Mouse (Mus musculus) megakaryocyte, embryonic 14.5 days (primary cell): ENCODE measurements around the gene Ndufaf4. TPM values are rescaled to one million over a fixed set of nuclear protein-coding genes. Genes with fewer than 3 reads are reported as not detected.

Experiments
- H3K27me3 ChIP-seq: replicated peaks from 2 replicates; pipeline ENCODE3; 2012; ENCODE audit warnings: inconsistent platforms
- H3K36me3 ChIP-seq: replicated peaks from 2 replicates; pipeline ENCODE3; 2012; ENCODE audit warnings: low read length, inconsistent platforms, mixed read lengths
- H3K4me1 ChIP-seq: 2 replicates; pipeline ENCODE4 v1.6.1; 2012; ENCODE audit warnings: inconsistent platforms
- H3K4me3 ChIP-seq: replicated peaks from 2 replicates; pipeline ENCODE3; 2012; ENCODE audit warnings: moderate library complexity, mild to moderate bottlenecking, inconsistent platforms
- H3K9me3 ChIP-seq: 2 replicates; pipeline ENCODE4 v1.6.1; 2012; ENCODE audit warnings: inconsistent platforms
- FLI1 ChIP-seq: IDR thresholded peaks from 2 replicates; pipeline ENCODE4 v1.6.1; 2012; ENCODE audit warnings: low read length, inconsistent platforms, mixed read lengths
- GATA1 ChIP-seq: IDR thresholded peaks from 3 replicates; pipeline ENCODE4 v1.6.1; 2012; ENCODE audit warnings: mixed read lengths, low read length, inconsistent platforms, borderline replicate concordance
- polyA plus RNA-seq: library from polyadenylated mRNA; stranded (reverse); fragments of >175 nt; gene quantifications from 2 replicates; pipeline ENCODE4 v1.2.3, GENCODE M21; 2012; ENCODE audit warnings: low replicate concordance; ENCODE audit not compliant: insufficient read depth

Gene Ndufaf4
- polyA plus RNA-seq, 1 experiment = 10.1 TPM

DNA sequence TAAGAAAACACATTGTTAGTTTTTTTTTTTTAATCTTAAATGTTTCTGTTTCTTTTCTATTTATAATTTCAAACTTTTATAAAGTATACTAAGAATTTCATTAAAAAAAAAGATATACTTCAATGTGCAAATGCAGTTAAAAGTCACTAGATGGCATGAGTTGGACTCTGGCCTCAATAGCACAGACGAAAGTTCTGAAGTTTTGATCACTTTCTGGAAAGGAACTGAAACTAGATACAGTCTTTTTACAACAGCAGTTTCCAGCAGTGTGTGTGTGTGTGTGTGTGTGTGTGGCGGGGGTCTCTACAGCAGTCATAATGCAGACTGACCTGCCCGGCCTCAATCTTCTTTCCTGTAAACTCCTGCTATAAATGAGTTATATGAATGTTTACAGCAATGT is 9.9 kb downstream of the Ndufaf4 start:
- H3K27me3 ChIP-seq = no peaks in the 10 kb centered on the region
- H3K4me1 ChIP-seq = no peaks in the 10 kb centered on the region
- peaks cover 12% of the 10 kb centered on the region for H3K36me3 ChIP-seq
- TF ChIP-seq FLI1 (no peak), GATA1 (no peak)
- H3K4me3 ChIP-seq = no peak overlapping the region
- H3K9me3 ChIP-seq = no peaks in the 10 kb centered on the region

DNA sequence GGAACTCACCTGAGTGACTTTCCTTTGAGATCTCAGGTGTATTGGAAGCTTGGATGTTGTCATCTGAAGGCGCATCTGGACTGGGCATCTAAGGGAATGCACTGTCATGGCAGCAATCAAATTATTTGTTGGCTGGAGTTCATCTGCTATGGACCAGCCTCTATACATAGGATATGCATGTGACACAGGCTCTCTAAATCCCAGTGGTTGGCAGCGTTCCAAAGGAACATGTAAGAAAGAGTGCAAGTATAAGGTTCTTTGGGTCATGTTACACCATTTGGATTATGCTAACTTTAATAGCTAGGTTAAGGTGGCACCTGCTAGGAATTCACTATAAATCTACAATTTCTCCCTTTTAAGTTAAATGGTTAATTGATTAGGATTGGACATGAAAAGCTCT is 17.7 kb downstream of the Ndufaf4 start:
- Histone ChIP-seq H3K36me3 (no peaks in the 10 kb centered on the region), H3K27me3 (no peaks in the 10 kb centered on the region), H3K4me3 (no peak overlapping the region), H3K9me3 (no peaks in the 10 kb centered on the region), H3K4me1 (no peaks in the 10 kb centered on the region)
- no peak for TF ChIP-seq GATA1
- TF ChIP-seq FLI1 = no peak

DNA sequence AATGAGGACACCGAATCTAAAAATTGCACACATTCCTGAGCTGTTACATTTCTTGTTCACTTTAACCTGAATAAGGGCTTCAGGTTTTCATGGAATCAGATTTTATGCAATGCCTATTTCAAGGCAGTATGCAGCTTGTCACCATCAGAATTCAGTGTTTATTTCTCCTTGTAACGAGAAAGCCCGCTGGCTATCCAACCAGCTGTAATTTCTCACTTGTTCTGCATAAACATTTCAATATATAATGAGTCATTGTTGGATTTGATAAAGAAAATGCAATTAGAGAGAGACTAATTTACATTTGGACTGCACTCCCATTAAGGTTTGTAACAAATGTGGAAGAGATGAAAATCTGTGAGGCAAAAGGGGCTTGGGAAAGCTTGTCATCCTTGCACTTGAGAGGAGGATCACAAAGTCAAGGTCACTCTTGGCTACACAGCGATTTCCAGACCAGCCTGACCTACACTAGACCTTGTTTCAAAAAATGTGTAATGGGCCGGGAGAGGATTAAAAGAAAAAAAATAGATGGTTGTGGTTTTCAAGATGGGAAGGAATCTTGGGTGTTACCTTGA is 22.2 kb downstream of the Ndufaf4 start:
- TF ChIP-seq GATA1 (no peak), FLI1 (no peak)
- Histone ChIP-seq H3K4me3 (no peak overlapping the region), H3K9me3 (no peaks in the 10 kb centered on the region), H3K36me3 (no peaks in the 10 kb centered on the region), H3K27me3 (no peaks in the 10 kb centered on the region), H3K4me1 (no peaks in the 10 kb centered on the region)

DNA sequence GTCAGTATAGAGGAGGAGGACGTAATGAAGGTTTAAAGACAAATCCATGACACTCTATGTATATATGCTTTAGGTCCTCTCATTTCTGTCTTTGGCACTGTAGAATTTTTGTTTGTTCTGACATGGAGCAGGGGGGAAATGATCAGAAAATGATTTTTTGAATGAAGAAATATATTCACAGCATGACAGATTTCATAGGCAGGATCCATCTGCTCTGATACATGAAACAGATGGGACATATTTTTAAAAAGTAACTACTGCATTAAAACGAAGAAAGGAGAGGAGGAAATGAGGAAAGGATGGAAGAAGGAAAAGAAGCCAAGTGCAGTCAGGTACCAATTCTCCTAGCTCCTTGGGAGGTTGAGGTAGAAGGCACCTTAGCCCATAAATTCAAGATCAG is 26.8 kb downstream of the Ndufaf4 start:
- no peaks in the 10 kb centered on the region for H3K4me1 ChIP-seq
- TF ChIP-seq FLI1 (no peak), GATA1 (no peak)
- no peak overlapping the region for H3K4me3 ChIP-seq
- H3K27me3 ChIP-seq = no peaks in the 10 kb centered on the region
- H3K9me3 ChIP-seq = no peaks in the 10 kb centered on the region
- no peaks in the 10 kb centered on the region for H3K36me3 ChIP-seq

DNA sequence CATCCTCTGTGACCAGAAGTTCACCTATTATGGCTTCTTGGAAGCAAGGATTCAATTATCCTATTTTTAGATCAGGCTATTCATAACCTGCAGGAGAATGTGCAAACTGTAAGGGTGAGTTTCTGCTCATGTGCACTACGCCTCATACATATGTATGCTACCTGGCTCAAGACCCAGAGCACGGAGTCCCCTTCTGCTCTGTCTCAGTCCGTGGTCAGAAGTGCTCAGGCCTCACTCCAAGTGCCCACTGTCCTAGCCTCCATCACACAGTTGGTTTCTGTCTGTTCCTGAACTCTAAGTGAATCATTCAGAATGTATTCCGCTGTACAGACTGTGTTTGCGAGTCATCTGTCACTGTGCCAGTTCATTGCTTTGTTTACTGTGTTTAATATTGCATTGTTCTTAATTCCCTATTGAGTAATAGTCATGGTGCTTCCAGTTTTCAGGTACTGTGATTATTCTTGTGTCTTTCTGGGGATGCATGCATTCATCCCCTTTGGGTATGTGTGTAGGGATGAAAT is 30.4 kb downstream of the Ndufaf4 start:
- Histone ChIP-seq H3K4me1 (no peaks in the 10 kb centered on the region), H3K4me3 (no peak overlapping the region), H3K27me3 (no peaks in the 10 kb centered on the region), H3K36me3 (no peaks in the 10 kb centered on the region), H3K9me3 (no peaks in the 10 kb centered on the region)
- TF ChIP-seq FLI1 (no peak), GATA1 (no peak)

DNA sequence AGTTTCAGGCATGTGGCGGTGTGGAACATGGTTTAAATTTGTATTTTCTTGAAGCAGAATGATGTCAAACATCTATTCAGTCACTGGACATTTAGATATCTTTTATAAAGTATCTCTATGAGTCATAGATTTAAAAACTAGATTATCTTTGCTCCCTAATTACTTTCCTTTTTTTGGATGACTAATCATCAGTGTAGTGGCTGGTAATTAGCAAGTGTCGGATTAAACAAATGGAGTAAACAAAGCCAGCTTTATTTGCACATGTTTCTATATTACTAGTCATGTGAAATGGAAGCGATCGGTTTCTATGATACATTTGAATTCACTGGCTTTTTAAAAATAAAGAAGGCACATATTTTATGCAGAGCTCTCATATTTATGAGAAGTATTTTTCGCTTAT is 31.0 kb downstream of the Ndufaf4 start:
- no peaks in the 10 kb centered on the region for H3K27me3 ChIP-seq
- H3K9me3 ChIP-seq = no peaks in the 10 kb centered on the region
- H3K36me3 ChIP-seq = no peaks in the 10 kb centered on the region
- H3K4me1 ChIP-seq = no peaks in the 10 kb centered on the region
- TF ChIP-seq GATA1 (no peak), FLI1 (no peak)
- no peak overlapping the region for H3K4me3 ChIP-seq

DNA sequence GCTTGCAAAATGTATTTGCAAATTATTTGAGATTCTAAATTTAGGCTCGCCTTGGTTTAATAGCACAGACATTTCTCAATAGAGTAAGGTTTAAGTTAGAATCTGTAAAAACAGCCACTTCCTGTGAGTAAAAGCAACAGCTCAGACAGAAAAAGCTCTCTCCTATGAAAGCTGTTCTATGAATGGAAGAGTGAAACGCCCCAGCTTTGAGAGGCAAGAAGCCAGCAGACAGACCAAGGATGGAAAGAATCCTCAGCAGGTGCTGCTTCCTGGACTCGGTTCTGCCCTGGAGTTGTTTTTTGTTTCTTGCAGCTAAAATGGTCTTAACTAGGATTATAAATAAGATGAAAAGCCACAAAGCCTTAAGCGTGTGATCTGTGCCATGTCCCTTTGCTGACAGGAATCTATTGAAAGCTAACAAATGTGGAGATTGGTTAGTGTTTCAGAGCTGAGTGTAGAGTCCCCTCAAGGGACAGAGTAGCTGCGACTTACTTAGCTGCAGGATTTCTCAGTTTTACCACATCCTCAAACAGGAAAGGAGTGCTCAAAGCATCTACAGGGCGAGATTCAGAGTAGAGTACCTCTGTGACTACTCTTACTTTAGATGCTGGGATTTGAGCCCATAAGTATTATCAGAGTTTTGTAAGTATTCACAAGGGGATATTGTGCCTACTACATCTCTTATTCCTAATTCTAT is 45.0 kb downstream of the Ndufaf4 start:
- Histone ChIP-seq H3K36me3 (no peaks in the 10 kb centered on the region), H3K4me1 (no peaks in the 10 kb centered on the region), H3K9me3 (0 out of 2 replicates have a peak, but pooled peaks cover 3% of the 10 kb centered on the region), H3K27me3 (no peaks in the 10 kb centered on the region), H3K4me3 (no peak overlapping the region)
- TF ChIP-seq FLI1 = no peak
- no peak for TF ChIP-seq GATA1

Other genes starting within 250 kb of the Ndufaf4 start
- 0.07 and 4.4 TPM in 2 replicates for gene Klhl32, start 47.0 kb upstream of the Ndufaf4 start, polyA plus RNA-seq
- gene Gpr63, start 68.3 kb downstream of the Ndufaf4 start, polyA plus RNA-seq = not detected in 2 replicates